Mouse (Mus musculus): ENCODE measurements around the gene Fam83d. TPM values are rescaled to one million over a fixed set of nuclear protein-coding genes. Genes with fewer than 3 reads are reported as not detected.

Fam83d gene
- polyA plus RNA-seq, 1 experiment from 2014 or later, result 29.2 TPM

DNA sequence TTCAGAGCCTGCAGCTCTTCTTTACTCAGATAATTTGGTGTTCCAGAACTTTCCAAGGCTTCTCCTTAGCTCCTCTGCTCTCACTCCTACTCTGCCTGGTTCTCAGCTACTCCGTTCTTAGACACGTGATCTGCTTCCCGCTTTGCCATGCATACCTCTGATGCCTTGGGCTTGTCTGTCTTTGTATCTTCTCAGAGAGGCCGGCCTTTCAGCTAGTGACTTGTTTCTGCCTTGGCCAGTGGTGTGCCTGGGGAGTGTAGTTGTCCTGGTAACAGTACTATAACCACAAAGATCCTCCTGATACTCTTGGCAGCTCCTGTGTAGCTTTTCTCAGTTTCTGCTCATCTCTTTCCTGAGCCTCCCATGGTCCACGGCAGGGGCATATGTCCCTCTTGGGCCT lies 65.3 kb downstream of the Fam83d start:
- H3K4me1 ChIP-seq, result no peaks in the 10 kb centered on the region
- WGBS, result 81% methylated on average over 5 of the region's 5 CpGs
- no peak overlapping the region for H3K9ac ChIP-seq
- H3K4me3 ChIP-seq, result no peak overlapping the region
- no peak for ATAC-seq (ENCODE audit: low FRiP score, low read depth)
- no peak overlapping the region for H3K4me2 ChIP-seq (replicated peaks)
- no peaks in the 10 kb centered on the region for H3K9me3 ChIP-seq
- H3K27ac ChIP-seq, result no peak overlapping the region
- no peaks in the 10 kb centered on the region for H3K27me3 ChIP-seq (replicated peaks)
- peaks cover 80% of the 10 kb centered on the region for H3K36me3 ChIP-seq

DNA sequence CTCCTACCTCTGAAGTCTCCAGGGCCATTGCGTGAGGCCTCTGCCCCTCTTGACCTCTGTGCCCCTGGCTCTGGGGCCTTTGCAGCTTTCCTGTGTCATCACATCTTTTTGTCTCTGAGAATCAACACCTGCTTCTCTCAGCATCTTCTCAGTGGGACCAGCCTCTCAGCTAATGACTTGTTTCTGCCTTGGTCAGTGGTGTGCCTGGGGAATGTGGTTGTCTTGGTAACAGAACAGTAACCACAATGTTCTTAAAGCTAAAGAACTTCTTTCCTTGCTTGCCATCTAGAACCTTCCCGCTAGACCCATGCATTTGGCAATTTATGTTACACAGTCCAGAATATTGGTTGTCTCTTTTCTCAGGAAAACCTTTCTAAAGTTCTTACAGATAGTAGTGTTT lies 65.8 kb downstream of the Fam83d start:
- H3K27ac ChIP-seq, result no peak overlapping the region

More for the DNA sequence above, 65.8 kb downstream of the Fam83d start:
- no peaks in the 10 kb centered on the region for H3K9me3 ChIP-seq
- H3K4me3 ChIP-seq, result no peak overlapping the region
- H3K9ac ChIP-seq, result no peak overlapping the region
- ATAC-seq (ENCODE audit: low FRiP score, low read depth), result no peak
- no peak overlapping the region for H3K4me2 ChIP-seq (replicated peaks)
- H3K36me3 ChIP-seq, result peaks cover 83% of the 10 kb centered on the region
- WGBS, result 68% methylated on average over 2 of the region's 2 CpGs
- no peaks in the 10 kb centered on the region for H3K4me1 ChIP-seq
- no peaks in the 10 kb centered on the region for H3K27me3 ChIP-seq (replicated peaks)

Small RNAs within 50 kb of the gene (microRNA-seq; reads per million reads assigned to microRNA genes)
- not detected for gene Gm26141

Other genes with a start within 250 kb of the Fam83d start
- gene Slc32a1, start 157.3 kb upstream of the Fam83d start, polyA plus RNA-seq (2016; fragmentation: Nextera tagmentation; extraction: Ambion mirVana), result 3.5 and 4.4 TPM in 2 replicates
- gene Actr5, start 143.2 kb upstream of the Fam83d start, polyA plus RNA-seq (2016; fragmentation: Nextera tagmentation; extraction: Ambion mirVana), result 20.3 and 20.5 TPM in 2 replicates
- gene Ppp1r16b, start 102.7 kb upstream of the Fam83d start, polyA plus RNA-seq (2016; fragmentation: Nextera tagmentation; extraction: Ambion mirVana), result 4.2 and 4.5 TPM in 2 replicates
- gene Dhx35, start 26.7 kb downstream of the Fam83d start, polyA plus RNA-seq (2016; fragmentation: Nextera tagmentation; extraction: Ambion mirVana), result 15.9 and 16.3 TPM in 2 replicates

Measured in neural tube, embryonic 12.5 days (tissue).